Mouse (Mus musculus): ENCODE measurements around the gene D17H6S53E. TPM values are rescaled to one million over a fixed set of nuclear protein-coding genes. Genes with fewer than 3 reads are reported as not detected.

D17H6S53E gene
- polyA plus RNA-seq, 2 experiments = 5.7 to 6.4 TPM

GRCm38 (mm10) chr17:35094475-35095365, 31.5 kb upstream of the D17H6S53E start:
- no peaks in the 10 kb centered on the region for H3K9me3 ChIP-seq (ENCODE audit: control insufficient read depth, low read length)
- H3K9ac ChIP-seq (ENCODE audit: low read depth, low read length, severe bottlenecking) = no peak overlapping the region
- peaks cover 9% of the 10 kb centered on the region for H3K4me1 ChIP-seq (ENCODE audit: control insufficient read depth, insufficient read depth, low read length)
- TF ChIP-seq POLR2A (IDR thresholded peaks at IDR 0.05; ENCODE audit: borderline replicate concordance, extremely low read depth, insufficient read depth, insufficient read length) = no peak
- H3K36me3 ChIP-seq (ENCODE audit: control insufficient read depth, insufficient read depth, low read length) = peaks cover 86% of the 10 kb centered on the region
- WGBS = 89% methylated on average over 15 of the region's 15 CpGs
- no peaks in the 10 kb centered on the region for H3K27me3 ChIP-seq (ENCODE audit: control insufficient read depth, insufficient read depth, low read length)
- H3K4me3 ChIP-seq (replicated peaks; ENCODE audit: low read length) = no peak overlapping the region
- H3K4me2 ChIP-seq (replicated peaks; ENCODE audit: low read depth, low read length, severe bottlenecking) = no peak overlapping the region
- ATAC-seq (ENCODE audit: low FRiP score, low read depth) (no peak), DNase-seq (ENCODE audit: low spot score) (no peak)
- no peak overlapping the region for H3K27ac ChIP-seq (replicated peaks; ENCODE audit: low read depth, low read length)

- Histone ChIP-seq H3K4me3 (replicated peaks; ENCODE audit: low read length) (no peak overlapping the region), H3K4me1 (ENCODE audit: control insufficient read depth, insufficient read depth, low read length) (no peaks in the 10 kb centered on the region), H3K36me3 (ENCODE audit: control insufficient read depth, insufficient read depth, low read length) (peaks cover 95% of the 10 kb centered on the region), H3K27ac (replicated peaks; ENCODE audit: low read depth, low read length) (no peak overlapping the region), H3K9me3 (ENCODE audit: control insufficient read depth, low read length) (no peaks in the 10 kb centered on the region), H3K9ac (ENCODE audit: low read depth, low read length, severe bottlenecking) (no peak overlapping the region), H3K4me2 (replicated peaks; ENCODE audit: low read depth, low read length, severe bottlenecking) (no peak overlapping the region), H3K27me3 (ENCODE audit: control insufficient read depth, insufficient read depth, low read length) (no peaks in the 10 kb centered on the region)
- 89% methylated on average over 12 of the region's 12 CpGs for WGBS
- ATAC-seq (ENCODE audit: low FRiP score, low read depth) (no peak), DNase-seq (ENCODE audit: low spot score) (no peak)
- no peak for TF ChIP-seq POLR2A (IDR thresholded peaks at IDR 0.05; ENCODE audit: borderline replicate concordance, extremely low read depth, insufficient read depth, insufficient read length)
Measured at GRCm38 (mm10) chr17:35096597-35096996, 29.6 kb upstream of the D17H6S53E start.

- WGBS = 88% methylated on average over 12 of the region's 12 CpGs
- ATAC-seq (ENCODE audit: low FRiP score, low read depth) = no peak
- H3K4me1 ChIP-seq (ENCODE audit: control insufficient read depth, insufficient read depth, low read length) = no peaks in the 10 kb centered on the region
- no peak for TF ChIP-seq POLR2A (IDR thresholded peaks at IDR 0.05; ENCODE audit: borderline replicate concordance, extremely low read depth, insufficient read depth, insufficient read length)
- H3K36me3 ChIP-seq (ENCODE audit: control insufficient read depth, insufficient read depth, low read length) = peaks cover 96% of the 10 kb centered on the region
- no peak overlapping the region for H3K27ac ChIP-seq (replicated peaks; ENCODE audit: low read depth, low read length)
- no peak overlapping the region for H3K9ac ChIP-seq (ENCODE audit: low read depth, low read length, severe bottlenecking)
- DNase-seq (ENCODE audit: low spot score) = no peak
- no peak overlapping the region for H3K4me3 ChIP-seq (replicated peaks; ENCODE audit: low read length)
- H3K27me3 ChIP-seq (ENCODE audit: control insufficient read depth, insufficient read depth, low read length) = no peaks in the 10 kb centered on the region
- H3K4me2 ChIP-seq (replicated peaks; ENCODE audit: low read depth, low read length, severe bottlenecking) = no peak overlapping the region
- no peaks in the 10 kb centered on the region for H3K9me3 ChIP-seq (ENCODE audit: control insufficient read depth, low read length)
Measured at GRCm38 (mm10) chr17:35097164-35097655, 29.0 kb upstream of the D17H6S53E start.

- DNase-seq (ENCODE audit: low spot score) (no peak), ATAC-seq (ENCODE audit: low FRiP score, low read depth) (no peak)
Measured at GRCm38 (mm10) chr17:35100196-35100765, 25.9 kb upstream of the D17H6S53E start.

GRCm38 (mm10) chr17:35101161-35101560, 25.0 kb upstream of the D17H6S53E start:
- no peaks in the 10 kb centered on the region for H3K9me3 ChIP-seq (ENCODE audit: control insufficient read depth, low read length)
- no peak for ATAC-seq (ENCODE audit: low FRiP score, low read depth)
- H3K4me2 ChIP-seq (replicated peaks; ENCODE audit: low read depth, low read length, severe bottlenecking) = no peak overlapping the region
- TF ChIP-seq POLR2A (IDR thresholded peaks at IDR 0.05; ENCODE audit: borderline replicate concordance, extremely low read depth, insufficient read depth, insufficient read length) = no peak
- no peak for DNase-seq (ENCODE audit: low spot score)
- no peaks in the 10 kb centered on the region for H3K27me3 ChIP-seq (ENCODE audit: control insufficient read depth, insufficient read depth, low read length)
- H3K27ac ChIP-seq (replicated peaks; ENCODE audit: low read depth, low read length) = no peak overlapping the region
- no peak overlapping the region for H3K4me3 ChIP-seq (replicated peaks; ENCODE audit: low read length)
- WGBS = 88% methylated on average over 11 of the region's 11 CpGs
- H3K9ac ChIP-seq (ENCODE audit: low read depth, low read length, severe bottlenecking) = no peak overlapping the region
- H3K4me1 ChIP-seq (ENCODE audit: control insufficient read depth, insufficient read depth, low read length) = 0 out of 2 replicates have a peak, but pooled peaks cover 2% of the 10 kb centered on the region
- H3K36me3 ChIP-seq (ENCODE audit: control insufficient read depth, insufficient read depth, low read length) = peaks cover 78% of the 10 kb centered on the region

More at GRCm38 (mm10) chr17:35100196-35100765, 25.9 kb upstream of the D17H6S53E start:
- Histone ChIP-seq H3K4me3 (replicated peaks; ENCODE audit: low read length) (no peak overlapping the region), H3K27ac (replicated peaks; ENCODE audit: low read depth, low read length) (no peak overlapping the region), H3K27me3 (ENCODE audit: control insufficient read depth, insufficient read depth, low read length) (no peaks in the 10 kb centered on the region), H3K9me3 (ENCODE audit: control insufficient read depth, low read length) (no peaks in the 10 kb centered on the region), H3K9ac (ENCODE audit: low read depth, low read length, severe bottlenecking) (no peak overlapping the region), H3K4me1 (ENCODE audit: control insufficient read depth, insufficient read depth, low read length) (no peaks in the 10 kb centered on the region), H3K4me2 (replicated peaks; ENCODE audit: low read depth, low read length, severe bottlenecking) (no peak overlapping the region), H3K36me3 (ENCODE audit: control insufficient read depth, insufficient read depth, low read length) (peaks cover 84% of the 10 kb centered on the region)
- WGBS = 77% methylated on average over 10 of the region's 10 CpGs
- no peak for TF ChIP-seq POLR2A (IDR thresholded peaks at IDR 0.05; ENCODE audit: borderline replicate concordance, extremely low read depth, insufficient read depth, insufficient read length)

Measured in limb, embryonic 14.5 days (tissue).